8 mouse cellular contexts compared by ENCODE assay signal in the genomic region with DNA sequence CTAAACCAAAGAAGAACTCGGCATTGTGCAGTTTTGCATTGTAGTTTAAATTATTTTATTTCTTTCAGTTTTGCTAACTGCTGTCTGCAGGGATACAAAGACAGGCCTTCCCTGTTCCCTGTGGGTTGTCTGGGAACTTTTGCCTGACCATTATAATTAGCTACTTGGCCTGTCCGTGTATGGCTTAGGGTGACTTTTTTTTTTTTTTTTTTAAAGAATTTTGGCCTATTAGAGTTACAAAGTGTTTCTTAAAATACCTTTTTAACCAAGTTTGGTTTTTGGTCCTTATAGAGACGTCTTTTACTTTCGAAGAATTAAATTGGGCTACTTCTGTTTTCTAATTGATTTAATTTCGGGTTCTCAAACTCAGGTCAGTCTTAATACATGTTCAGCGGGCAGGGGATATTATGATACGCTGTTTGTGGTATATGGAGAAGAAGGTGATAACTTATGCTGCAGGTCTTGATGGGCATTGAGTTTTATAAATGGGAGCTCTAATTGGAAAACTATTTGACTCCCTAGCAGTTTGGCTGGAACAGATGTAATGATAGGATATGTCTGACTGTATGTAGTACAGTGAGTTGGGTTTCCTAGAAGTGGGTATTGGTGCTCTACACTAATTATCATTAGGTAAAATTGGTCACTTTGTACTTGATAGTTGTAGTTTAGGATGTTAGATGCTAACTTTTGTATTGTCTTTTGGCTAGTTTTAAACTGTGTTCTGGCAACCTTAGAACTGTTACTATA. TPM values are rescaled to one million over a fixed set of nuclear protein-coding genes. Genes with fewer than 3 reads are reported as not detected.
A peak's percentile ranks its signal among the peaks of the same experiment; 100 is the strongest.
DNase-seq lines count a peak whose midpoint lies in the region; ATAC-seq and TF ChIP-seq lines count a peak whose summit lies in the region.

No protein-coding gene starts in this region.

- no peak for TF ChIP-seq EP300 in heart, postnatal 0 days (IDR thresholded peaks at IDR 0.05; ENCODE audit: low read depth)

- H3K27me3 ChIP-seq in heart, embryonic 14.5 days (ENCODE audit: control insufficient read depth, insufficient read depth, low read length): no peaks in the 10 kb centered on the region
- no peaks in the 10 kb centered on the region for H3K27me3 ChIP-seq in heart, postnatal 0 days (ENCODE audit: control insufficient read depth, insufficient read depth, low read length)
- H3K27me3 ChIP-seq in midbrain, embryonic 10.5 days (ENCODE audit: low read depth, poor library complexity, severe bottlenecking): no peaks in the 10 kb centered on the region

- no peak for ATAC-seq in heart, embryonic 14.5 days (ENCODE audit: insufficient number of reproducible peaks, insufficient read depth, low FRiP score, low read depth)
- no peak for ATAC-seq in heart, postnatal 0 days (ENCODE audit: insufficient read depth, low read depth)

- H3K4me2 ChIP-seq in heart, embryonic 14.5 days (ENCODE audit: low read length): peak overlapping the region; percentile 71
- peak overlapping the region; percentile 91 for H3K4me2 ChIP-seq in heart, postnatal 0 days (ENCODE audit: low read depth, low read length)

- peak overlapping the region; percentile 98 for H3K9ac ChIP-seq in heart, embryonic 14.5 days (ENCODE audit: low read length)
- peak overlapping the region; percentile 100 for H3K9ac ChIP-seq in heart, postnatal 0 days (replicated peaks; ENCODE audit: low read depth, low read length)

- DNase-seq in heart, adult 18-20 months: no peak
- peak; percentile 44 for DNase-seq in MN1 (ENCODE audit: low spot score)
- no peak for DNase-seq in heart, postnatal 0 days (ENCODE audit: low spot score)
- no peak for DNase-seq in midbrain, embryonic 10.5 days (ENCODE audit: low spot score)
- DNase-seq in right cerebral cortex, adult 18-20 months: no peak
- no peak for DNase-seq in cerebellum, adult 11 months
- DNase-seq in frontal cortex, adult 2 months (ENCODE audit: extremely low spot score in 1 of 2, low spot score in 1 of 2): no peak

- peaks cover 0 to 20% of the 10 kb centered on the region in 2 experiments; a peak in 3 of 4 replicates for H3K4me1 ChIP-seq in heart, embryonic 14.5 days (ENCODE audit: control insufficient read depth in 2 of 2, insufficient read depth in 2 of 2, low read length in 2 of 2)
- peaks cover 14% of the 10 kb centered on the region for H3K4me1 ChIP-seq in heart, postnatal 0 days (ENCODE audit: control insufficient read depth, insufficient read depth)
- peaks cover 20% of the 10 kb centered on the region for H3K4me1 ChIP-seq in midbrain, embryonic 10.5 days

- TF ChIP-seq CTCF in heart, postnatal 0 days (IDR thresholded peaks at IDR 0.05; ENCODE audit: low read depth): no peak

- peak overlapping the region; percentile 96; a peak in 3 of 4 replicates for H3K27ac ChIP-seq in heart, embryonic 14.5 days (replicated peaks in 1 of 2; ENCODE audit: control insufficient read depth in 1 of 2, insufficient read depth in 1 of 2, low read depth in 2 of 2, low read length in 2 of 2)
- peak overlapping the region; percentile 99 for H3K27ac ChIP-seq in heart, postnatal 0 days (ENCODE audit: low read depth)
- peak overlapping the region; percentile 99 for H3K27ac ChIP-seq in midbrain, embryonic 10.5 days (replicated peaks)

- no peaks in the 10 kb centered on the region for H3K9me3 ChIP-seq in heart, embryonic 14.5 days (ENCODE audit: control insufficient read depth, low read length)
- no peaks in the 10 kb centered on the region for H3K9me3 ChIP-seq in heart, postnatal 0 days (replicated peaks; ENCODE audit: control insufficient read depth, low read length)
- no peaks in the 10 kb centered on the region for H3K9me3 ChIP-seq in midbrain, embryonic 10.5 days (replicated peaks)

- H3K4me3 ChIP-seq in heart, embryonic 14.5 days (ENCODE audit: control insufficient read depth in 1 of 2, insufficient read depth in 1 of 2, low read depth in 1 of 2, low read length in 2 of 2): peak overlapping the region; percentile 88 to 95
- H3K4me3 ChIP-seq in heart, postnatal 0 days (ENCODE audit: low read depth, low read length): peak overlapping the region; percentile 100
- H3K4me3 ChIP-seq in midbrain, embryonic 10.5 days: peak overlapping the region; percentile 93

- 20% methylated on average over 7 of the region's 7 CpGs for WGBS in heart, embryonic 14.5 days
- 13% methylated on average over 7 of the region's 7 CpGs for WGBS in heart, postnatal 0 days
- 35% methylated on average over 7 of the region's 7 CpGs for WGBS in midbrain, embryonic 10.5 days

- no peaks in the 10 kb centered on the region for H3K36me3 ChIP-seq in heart, embryonic 14.5 days (ENCODE audit: control insufficient read depth, insufficient read depth, low read length)
- no peaks in the 10 kb centered on the region for H3K36me3 ChIP-seq in heart, postnatal 0 days (replicated peaks; ENCODE audit: control insufficient read depth, insufficient read depth, low read length)
- no peaks in the 10 kb centered on the region for H3K36me3 ChIP-seq in midbrain, embryonic 10.5 days

RNA-seq across cellular contexts. Expression of a gene that starts 0.9 kb away (rescaled TPM):
- 12.3 and 13.2 TPM in 2 replicates for polyA plus RNA-seq in heart, embryonic 14.5 days (2014; fragmentation: Nextera tagmentation; extraction: Ambion mirVana)
- total RNA-seq in heart, adult 18-20 months (2021): 10 to 100 TPM; 19.2 to 20.2 TPM
- 20.9 and 45.3 TPM in 2 replicates for total RNA-seq in heart, postnatal 0 days (2014; rRNA removed; ENCODE audit: low replicate concordance)
- polyA plus RNA-seq in heart, postnatal 0 days (2015; fragmentation: Nextera tagmentation; extraction: Ambion mirVana): 4.9 and 5.8 TPM in 2 replicates
- 9.6 and 10.2 TPM in 2 replicates for polyA plus RNA-seq in midbrain, embryonic 10.5 days (2016; fragmentation: Nextera tagmentation; extraction: Ambion mirVana)
- polyA plus RNA-seq in frontal cortex, adult 2 months (2012; rRNA removed): 25.6 and 25.9 TPM in 2 replicates
